Mouse (Mus musculus) spleen, adult 2 months (tissue): ENCODE results near the gene Patj.

ENCODE experiments used
- CTCF ChIP-seq: fragments of 200-500 bp; IDR thresholded peaks from 2 replicates; pipeline ENCODE4 v1.5.1; 2011; ENCODE audit warnings: mild to moderate bottlenecking, inconsistent platforms; ENCODE audit not compliant: insufficient read depth, insufficient read length, insufficient replicate concordance; ENCODE audit errors: extremely low read depth
- POLR2A ChIP-seq: fragments of 200-500 bp; IDR thresholded peaks from 2 replicates; pipeline ENCODE4 v1.6.1; 2011; ENCODE audit warnings: low read depth, low read length, inconsistent platforms

- no peak for TF ChIP-seq CTCF
- TF ChIP-seq POLR2A, result no peak
Measured at GRCm38 (mm10) chr4:98403492-98403891, 7.9 kb downstream of the Patj start.
